Mouse (Mus musculus) megakaryocyte, embryonic 14.5 days (primary cell): ENCODE data around the gene Isy1. TPM values are rescaled to one million over a fixed set of nuclear protein-coding genes. Genes with fewer than 3 reads are reported as not detected.
"Not testable (repeated sequence)": the region's sequence is repeated elsewhere in the genome, so short reads cannot be mapped to it uniquely, and the experiment has no call there.

ENCODE experiments used
- H3K27me3 ChIP-seq: replicated peaks from 2 replicates; pipeline ENCODE3; 2012; ENCODE audit warnings: inconsistent platforms
- H3K36me3 ChIP-seq: replicated peaks from 2 replicates; pipeline ENCODE3; 2012; ENCODE audit warnings: low read length, inconsistent platforms, mixed read lengths
- H3K4me1 ChIP-seq: 2 replicates; pipeline ENCODE4 v1.6.1; 2012; ENCODE audit warnings: inconsistent platforms
- H3K4me3 ChIP-seq: replicated peaks from 2 replicates; pipeline ENCODE3; 2012; ENCODE audit warnings: moderate library complexity, mild to moderate bottlenecking, inconsistent platforms
- H3K9me3 ChIP-seq: 2 replicates; pipeline ENCODE4 v1.6.1; 2012; ENCODE audit warnings: inconsistent platforms
- FLI1 ChIP-seq: IDR thresholded peaks from 2 replicates; pipeline ENCODE4 v1.6.1; 2012; ENCODE audit warnings: low read length, inconsistent platforms, mixed read lengths
- GATA1 ChIP-seq: IDR thresholded peaks from 3 replicates; pipeline ENCODE4 v1.6.1; 2012; ENCODE audit warnings: mixed read lengths, low read length, inconsistent platforms, borderline replicate concordance
- polyA plus RNA-seq: library from polyadenylated mRNA; stranded (reverse); fragments of >175 nt; gene quantifications from 2 replicates; pipeline ENCODE4 v1.2.3, GENCODE M21; 2012; ENCODE audit warnings: low replicate concordance; ENCODE audit not compliant: insufficient read depth

The Isy1 gene
- polyA plus RNA-seq, 1 experiment = 34.7 TPM

DNA sequence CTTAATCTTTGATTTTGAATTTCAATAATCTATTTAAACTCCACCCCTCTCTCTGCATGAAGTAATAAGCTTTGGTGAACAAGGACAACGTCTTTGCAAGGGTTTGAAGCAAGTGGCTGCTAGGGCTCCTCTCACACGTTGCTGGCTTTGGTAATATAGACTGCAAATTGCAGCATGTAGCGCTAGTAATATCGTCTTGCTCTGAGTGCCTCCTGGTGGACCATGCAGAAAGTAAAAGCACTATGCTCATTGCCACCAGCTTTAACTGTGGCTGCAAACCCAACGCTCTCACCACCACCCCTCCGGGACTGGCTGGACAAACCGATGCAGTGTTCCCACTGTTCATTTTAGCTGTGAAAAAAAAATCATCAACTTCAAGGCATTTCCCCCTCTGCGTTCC, 68.0 kb downstream of the Isy1 start:
- Histone ChIP-seq H3K4me1 (peaks cover 30% of the 10 kb centered on the region), H3K36me3 (no peaks in the 10 kb centered on the region), H3K4me3 (no peak overlapping the region), H3K9me3 (no peaks in the 10 kb centered on the region; the same call in 1 of the 2 replicates), H3K27me3 (no peaks in the 10 kb centered on the region)
- TF ChIP-seq FLI1 (no peak), GATA1 (no peak)

DNA sequence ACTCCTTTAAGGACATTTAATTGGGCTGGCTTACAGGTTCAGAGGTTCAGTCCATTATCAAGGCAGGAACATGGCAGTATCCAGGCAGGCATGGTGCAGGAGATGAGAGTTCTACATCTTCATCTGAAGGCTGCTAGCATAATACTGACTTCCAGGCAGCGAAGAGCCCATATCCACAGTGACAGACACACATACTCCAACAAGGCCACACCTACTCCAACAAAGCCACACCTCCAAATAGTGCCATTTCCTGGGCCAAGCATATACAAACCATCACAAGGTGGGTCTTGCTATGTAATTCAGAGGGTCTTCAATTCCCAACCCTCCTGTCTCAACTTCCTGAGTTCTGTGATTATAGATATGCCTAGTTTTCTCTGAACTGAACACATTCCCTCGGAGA, 74.3 kb downstream of the Isy1 start:
- H3K4me3 ChIP-seq = not testable (repeated sequence)

More for the DNA sequence above, 74.3 kb downstream of the Isy1 start:
- H3K27me3 ChIP-seq, H3K9me3 ChIP-seq, H3K36me3 ChIP-seq: not testable (repeated sequence)
- peaks cover 26% of the 10 kb centered on the region for H3K4me1 ChIP-seq

Other genes starting within 250 kb of the Isy1 start
- 0.51 and 1.1 TPM in 2 replicates for gene Prokr1, start 248.1 kb downstream of the Isy1 start, polyA plus RNA-seq
- 4.5 and 5.3 TPM in 2 replicates for gene Aplf, start 166.6 kb downstream of the Isy1 start, polyA plus RNA-seq
- 1.2 TPM in 1 of 2 replicates, not detected in the other for gene Efcc1, start 107.9 kb downstream of the Isy1 start, polyA plus RNA-seq
- gene Gp9, start 60.7 kb downstream of the Isy1 start, polyA plus RNA-seq = 2,862 and 6,438 TPM in 2 replicates
- 27.5 and 77.6 TPM in 2 replicates for gene Rab43, start 26.6 kb downstream of the Isy1 start, polyA plus RNA-seq
- gene Gm45140, start 3.0 kb downstream of the Isy1 start, polyA plus RNA-seq = 13.2 TPM in 1 of 2 replicates, not detected in the other
- gene Cnbp, start 12.3 kb upstream of the Isy1 start, polyA plus RNA-seq = 44.0 and 59.4 TPM in 2 replicates
- 6.8 and 8.2 TPM in 2 replicates for gene Copg1, start 49.0 kb upstream of the Isy1 start, polyA plus RNA-seq
- 1.5 TPM in 1 of 2 replicates, not detected in the other for gene Hmces, start 75.1 kb upstream of the Isy1 start, polyA plus RNA-seq
- gene H1fx, start 142.8 kb upstream of the Isy1 start, polyA plus RNA-seq = 13.7 and 33.8 TPM in 2 replicates
- 13.2 and 85.0 TPM in 2 replicates for gene Rab7, start 206.5 kb upstream of the Isy1 start, polyA plus RNA-seq
- 32.8 and 59.1 TPM in 2 replicates for gene Rpn1, start 245.7 kb upstream of the Isy1 start, polyA plus RNA-seq